Mouse (Mus musculus): ENCODE results near the gene Tnfrsf26. TPM values are rescaled to one million over a fixed set of nuclear protein-coding genes. Genes with fewer than 3 reads are reported as not detected.
"Not testable (repeated sequence)": the region's sequence is repeated elsewhere in the genome, so short reads cannot be mapped to it uniquely, and the experiment has no call there.

Tnfrsf26 gene
- 0.05 TPM in 2 replicates for polyA plus RNA-seq (2012; rRNA removed)

- no peak for DNase-seq
- Histone ChIP-seq H3K4me1 (ENCODE audit: control insufficient read depth, insufficient read depth, low read length) (no peaks in the 10 kb centered on the region), H3K27ac (ENCODE audit: insufficient read depth, low read length) (no peak within 1 kb of the TSS), H3K4me3 (replicated peaks; ENCODE audit: insufficient read depth, low read depth, low read length) (no peak within 1 kb of the TSS), H3K27me3 (ENCODE audit: control insufficient read depth, insufficient read depth, low read length) (no peaks in the 10 kb centered on the region)
- TF ChIP-seq CTCF (IDR thresholded peaks at IDR 0.05; ENCODE audit: borderline replicate concordance, insufficient read depth, low read depth, low read length) (no peak), POLR2A (IDR thresholded peaks at IDR 0.05; ENCODE audit: borderline replicate concordance, insufficient read depth, low read length) (no peak)
- 97% methylated on average over 1 of the region's 1 CpGs for WGBS
Measured at GRCm38 (mm10) chr7:143628540-143628939, at the start of gene Tnfrsf26. Gene Tnfrsf26, minus strand, starts transcription at chr7:143628722.

- Histone ChIP-seq H3K4me1 (ENCODE audit: control insufficient read depth, insufficient read depth, low read length) (no peaks in the 10 kb centered on the region), H3K4me3 (replicated peaks; ENCODE audit: insufficient read depth, low read depth, low read length) (no peak overlapping the region), H3K27me3 (ENCODE audit: control insufficient read depth, insufficient read depth, low read length) (no peaks in the 10 kb centered on the region), H3K27ac (ENCODE audit: insufficient read depth, low read length) (no peak overlapping the region)
- TF ChIP-seq CTCF (IDR thresholded peaks at IDR 0.05; ENCODE audit: borderline replicate concordance, insufficient read depth, low read depth, low read length) (no peak), POLR2A (IDR thresholded peaks at IDR 0.05; ENCODE audit: borderline replicate concordance, insufficient read depth, low read length) (no peak)
- no peak for DNase-seq
Measured at GRCm38 (mm10) chr7:143666427-143667311, 38.1 kb upstream of the Tnfrsf26 start.

GRCm38 (mm10) chr7:143663470-143663869 is 34.9 kb upstream of the Tnfrsf26 start:
- 68% methylated on average over 2 of the region's 2 CpGs for WGBS
- TF ChIP-seq CTCF (IDR thresholded peaks at IDR 0.05; ENCODE audit: borderline replicate concordance, insufficient read depth, low read depth, low read length) (no peak), POLR2A (IDR thresholded peaks at IDR 0.05; ENCODE audit: borderline replicate concordance, insufficient read depth, low read length) (no peak)
- no peaks in the 10 kb centered on the region for H3K4me1 ChIP-seq (ENCODE audit: control insufficient read depth, insufficient read depth, low read length)
- H3K27me3 ChIP-seq (ENCODE audit: control insufficient read depth, insufficient read depth, low read length), result no peaks in the 10 kb centered on the region
- no peak for DNase-seq
- H3K4me3 ChIP-seq (replicated peaks; ENCODE audit: insufficient read depth, low read depth, low read length), result no peak overlapping the region
- no peak overlapping the region for H3K27ac ChIP-seq (ENCODE audit: insufficient read depth, low read length)

- no peak overlapping the region for H3K4me3 ChIP-seq (replicated peaks; ENCODE audit: insufficient read depth, low read depth, low read length)
- DNase-seq, result no peak
- no peaks in the 10 kb centered on the region for H3K27me3 ChIP-seq (ENCODE audit: control insufficient read depth, insufficient read depth, low read length)
- H3K27ac ChIP-seq (ENCODE audit: insufficient read depth, low read length), result no peak overlapping the region
- H3K4me1 ChIP-seq (ENCODE audit: control insufficient read depth, insufficient read depth, low read length), result no peaks in the 10 kb centered on the region
- no peak for TF ChIP-seq CTCF (IDR thresholded peaks at IDR 0.05; ENCODE audit: borderline replicate concordance, insufficient read depth, low read depth, low read length)
- no peak for TF ChIP-seq POLR2A (IDR thresholded peaks at IDR 0.05; ENCODE audit: borderline replicate concordance, insufficient read depth, low read length)
Measured at GRCm38 (mm10) chr7:143660797-143661196, 32.3 kb upstream of the Tnfrsf26 start.

- 50% methylated on average over 10 of the region's 10 CpGs for WGBS
- not testable (repeated sequence) for H3K4me1 ChIP-seq (ENCODE audit: control insufficient read depth, insufficient read depth, low read length); DNase-seq; H3K27me3 ChIP-seq (ENCODE audit: control insufficient read depth, insufficient read depth, low read length); H3K27ac ChIP-seq (ENCODE audit: insufficient read depth, low read length)
- H3K4me3 ChIP-seq (replicated peaks; ENCODE audit: insufficient read depth, low read depth, low read length), result peak overlapping the region; percentile 54
Measured at GRCm38 (mm10) chr7:143649769-143650346, 21.3 kb upstream of the Tnfrsf26 start.

GRCm38 (mm10) chr7:143649034-143649768 is 20.7 kb upstream of the Tnfrsf26 start, which contains the start of gene Tnfrsf22:
Gene Tnfrsf22, minus strand, starts transcription at chr7:143649661.
- DNase-seq, result peak; percentile 47
- TF ChIP-seq POLR2A (IDR thresholded peaks at IDR 0.05; ENCODE audit: borderline replicate concordance, insufficient read depth, low read length) (no peak), CTCF (IDR thresholded peaks at IDR 0.05; ENCODE audit: borderline replicate concordance, insufficient read depth, low read depth, low read length) (no peak)
- Histone ChIP-seq H3K4me3 (replicated peaks; ENCODE audit: insufficient read depth, low read depth, low read length) (peak within 1 kb of the TSS; percentile 54), H3K27me3 (ENCODE audit: control insufficient read depth, insufficient read depth, low read length) (no peaks in the 10 kb centered on the region), H3K4me1 (ENCODE audit: control insufficient read depth, insufficient read depth, low read length) (no peaks in the 10 kb centered on the region), H3K27ac (ENCODE audit: insufficient read depth, low read length) (no peak within 1 kb of the TSS)
- 3% methylated on average over 39 of the region's 39 CpGs for WGBS

GRCm38 (mm10) chr7:143643949-143644348 is 15.4 kb upstream of the Tnfrsf26 start:
- not testable (repeated sequence) for DNase-seq
- WGBS, result 94% methylated on average over 2 of the region's 2 CpGs

GRCm38 (mm10) chr7:143636674-143637073 is 8.2 kb upstream of the Tnfrsf26 start:
- WGBS, result 92% methylated on average over 1 of the region's 1 CpGs

More at GRCm38 (mm10) chr7:143643949-143644348, 15.4 kb upstream of the Tnfrsf26 start:
- H3K4me3 ChIP-seq (replicated peaks; ENCODE audit: insufficient read depth, low read depth, low read length); H3K4me1 ChIP-seq (ENCODE audit: control insufficient read depth, insufficient read depth, low read length); H3K27ac ChIP-seq (ENCODE audit: insufficient read depth, low read length); H3K27me3 ChIP-seq (ENCODE audit: control insufficient read depth, insufficient read depth, low read length): not testable (repeated sequence)

More at GRCm38 (mm10) chr7:143636674-143637073, 8.2 kb upstream of the Tnfrsf26 start:
- no peak overlapping the region for H3K4me3 ChIP-seq (replicated peaks; ENCODE audit: insufficient read depth, low read depth, low read length)
- H3K27me3 ChIP-seq (ENCODE audit: control insufficient read depth, insufficient read depth, low read length), result no peaks in the 10 kb centered on the region
- DNase-seq, result no peak
- H3K4me1 ChIP-seq (ENCODE audit: control insufficient read depth, insufficient read depth, low read length), result no peaks in the 10 kb centered on the region
- H3K27ac ChIP-seq (ENCODE audit: insufficient read depth, low read length), result no peak overlapping the region
- TF ChIP-seq POLR2A (IDR thresholded peaks at IDR 0.05; ENCODE audit: borderline replicate concordance, insufficient read depth, low read length) (no peak), CTCF (IDR thresholded peaks at IDR 0.05; ENCODE audit: borderline replicate concordance, insufficient read depth, low read depth, low read length) (no peak)
